Mouse (Mus musculus) ES-CJ7 (cell line): ENCODE measurements at regions not wholly inside any gene's neighbourhood (a gene's known extent, or its start where the extent isn't known, plus 50 kb on each side); places are given as distances from the start of the nearest gene placed in this dataset.

ENCODE experiments used
- DNase-seq: peaks from one replicate; pipeline ENCODE4 v3.0.0; 2011; ENCODE audit warnings: low read depth, low spot score

DNA sequence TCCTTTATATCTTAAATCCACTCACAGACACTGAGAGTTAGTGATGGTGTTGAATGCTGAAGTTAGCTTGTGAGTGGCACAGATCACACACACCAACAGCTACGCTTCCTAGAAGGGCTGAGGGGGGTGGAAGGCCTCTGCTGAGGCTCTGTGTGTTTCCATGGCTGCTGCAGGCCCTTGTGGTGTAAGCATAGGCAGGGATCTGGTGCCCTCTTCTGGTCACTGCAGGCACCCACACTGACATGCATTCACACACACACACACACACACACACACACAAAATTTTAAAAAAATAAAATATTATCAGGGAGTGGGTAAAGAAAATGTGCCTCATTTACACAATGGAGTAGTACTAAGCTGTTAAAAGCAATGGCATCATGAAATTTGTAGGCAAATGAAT, 105.5 kb upstream of the 1700021F07Rik start:
- DNase-seq, result peak; percentile 82

GRCm38 (mm10) chr2:173418951-173419350, 103.4 kb upstream of the 1700021F07Rik start:
- no peak for DNase-seq

- no peak for DNase-seq
Measured at GRCm38 (mm10) chr2:173419972-173420391, 102.4 kb upstream of the 1700021F07Rik start.

GRCm38 (mm10) chr2:173420481-173420880, 101.9 kb upstream of the 1700021F07Rik start:
- DNase-seq, result no peak

- no peak for DNase-seq
Measured at GRCm38 (mm10) chr2:173424875-173425274, 97.5 kb upstream of the 1700021F07Rik start.

DNA sequence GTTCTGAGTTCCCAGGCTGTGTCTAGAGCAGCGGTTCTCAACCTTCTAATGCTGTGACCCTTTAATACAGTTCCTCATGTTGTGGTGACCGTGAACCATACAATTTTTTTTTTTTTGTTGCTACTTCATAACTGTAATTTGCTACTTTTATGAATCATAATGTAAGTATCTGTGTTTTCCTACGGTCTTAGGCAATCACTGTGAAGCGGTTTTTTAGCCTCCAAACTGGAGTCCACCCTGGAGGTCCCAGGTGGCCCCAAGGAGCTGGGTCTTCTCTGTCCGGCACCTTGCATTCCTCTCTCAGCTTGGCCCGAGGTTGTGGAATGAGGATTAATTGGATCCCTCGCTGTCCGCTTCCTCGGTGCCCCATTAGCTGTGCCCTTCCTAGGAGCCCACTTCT, 96.6 kb upstream of the 1700021F07Rik start:
- no peak for DNase-seq

GRCm38 (mm10) chr2:173426191-173427065, 96.0 kb upstream of the 1700021F07Rik start:
- no peak for DNase-seq

GRCm38 (mm10) chr2:173427888-173428450, 94.4 kb upstream of the 1700021F07Rik start:
- no peak for DNase-seq

DNA sequence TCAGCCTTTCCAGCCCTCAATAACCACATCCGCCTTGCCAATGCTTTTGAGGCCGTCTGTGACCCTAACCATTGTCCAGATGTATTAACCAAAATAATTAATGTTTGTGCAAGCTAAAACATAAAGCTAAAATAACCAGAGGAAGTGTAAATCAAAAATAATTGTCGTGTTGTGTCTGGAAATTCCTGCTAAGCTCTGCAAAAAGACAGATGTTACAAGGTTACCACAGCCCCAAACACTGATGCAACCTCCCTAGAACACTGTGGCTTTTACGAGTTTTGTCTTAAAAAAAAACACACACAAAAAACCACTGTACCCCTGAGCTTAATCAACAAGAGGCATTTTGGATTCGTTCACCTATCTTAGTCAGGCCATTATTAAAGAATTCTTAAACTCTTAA, 90.5 kb upstream of the 1700021F07Rik start:
- no peak for DNase-seq

DNA sequence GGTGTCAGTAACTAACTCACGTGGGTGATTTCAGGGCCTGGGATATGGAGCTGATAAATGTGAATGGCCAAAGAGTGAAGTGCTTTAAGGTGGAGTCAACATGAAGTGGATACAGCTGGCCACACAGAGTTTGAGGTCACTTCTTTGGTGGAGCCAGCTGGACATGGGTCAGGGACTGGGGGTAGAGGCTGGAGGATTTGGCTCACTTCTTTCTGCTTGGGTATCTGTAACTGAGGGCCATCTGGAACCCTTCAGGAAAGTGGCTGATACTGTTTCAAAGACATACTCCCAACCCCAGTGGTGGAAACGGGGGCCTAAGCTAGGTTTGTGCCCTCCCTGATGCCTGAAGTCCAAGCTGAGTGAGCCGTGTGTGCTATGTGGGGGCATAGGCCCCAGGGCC, 90.1 kb upstream of the 1700021F07Rik start:
- no peak for DNase-seq

GRCm38 (mm10) chr2:173432886-173433624, 89.3 kb upstream of the 1700021F07Rik start:
- DNase-seq, result no peak

- DNase-seq, result no peak
Measured at GRCm38 (mm10) chr2:173436580-173436979, 85.8 kb upstream of the 1700021F07Rik start.

GRCm38 (mm10) chr2:173439031-173439430, 83.4 kb upstream of the 1700021F07Rik start:
- DNase-seq, result no peak

DNA sequence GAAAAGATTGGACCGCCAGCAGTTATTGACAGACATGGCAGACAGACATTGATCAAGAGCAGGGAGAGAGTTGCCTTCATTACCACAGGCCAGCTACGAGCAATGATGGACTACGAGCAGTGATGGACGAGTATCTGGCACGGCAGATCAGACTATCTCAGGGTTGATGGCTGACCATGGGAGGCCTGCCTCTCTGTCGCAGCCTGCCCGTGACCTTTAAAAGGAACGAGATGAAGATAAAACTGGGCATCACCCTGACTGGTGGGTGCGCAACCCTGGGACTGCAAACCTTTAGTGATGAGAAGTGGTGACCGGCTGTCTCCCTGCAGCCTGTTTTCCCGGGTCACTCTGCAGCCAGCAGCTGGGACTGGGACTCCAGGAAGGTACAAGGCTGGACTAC, 80.3 kb upstream of the 1700021F07Rik start:
- no peak for DNase-seq

DNA sequence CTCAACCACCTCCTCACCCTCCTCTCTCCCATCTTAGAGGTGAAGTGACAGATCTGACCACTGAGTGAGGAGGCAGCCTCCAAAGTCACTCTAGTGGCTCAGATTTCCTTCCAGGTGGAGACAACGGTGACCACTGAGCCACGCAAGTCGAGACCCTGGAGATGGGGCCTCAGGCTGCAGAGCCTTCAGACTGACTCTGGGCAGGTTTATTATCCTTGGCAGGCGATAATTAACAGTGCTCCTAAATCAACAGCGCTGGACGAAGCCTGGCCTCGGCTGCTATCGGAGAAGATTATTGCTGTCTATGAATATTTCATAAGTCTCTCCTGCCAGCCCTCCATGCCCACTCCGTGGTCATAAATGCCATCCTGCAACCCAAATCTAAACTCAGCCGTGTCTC, 79.1 kb upstream of the 1700021F07Rik start:
- DNase-seq, result no peak

- peak; percentile 6 for DNase-seq
Measured at GRCm38 (mm10) chr2:173444386-173444785, 78.0 kb upstream of the 1700021F07Rik start.

DNA sequence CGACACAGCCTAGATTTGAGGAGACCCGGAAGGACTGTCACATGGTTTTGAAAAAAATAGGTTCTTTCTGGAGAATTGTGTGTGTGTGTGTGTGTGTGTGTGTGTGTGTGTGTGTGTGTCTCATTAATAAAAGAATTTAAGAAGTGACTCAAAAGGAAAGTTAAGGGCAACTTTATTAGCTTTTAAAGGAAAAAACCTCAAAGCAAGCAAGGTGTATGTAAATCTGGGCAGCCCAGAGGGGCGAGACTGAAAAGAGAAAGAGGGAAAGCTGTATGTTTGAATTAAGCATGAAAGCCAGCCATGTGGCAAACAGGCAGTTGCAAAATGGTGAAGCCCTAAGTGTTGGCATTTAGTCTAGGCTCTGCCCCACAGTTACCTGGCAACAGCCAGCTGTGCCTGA, 77.3 kb upstream of the 1700021F07Rik start:
- no peak for DNase-seq

DNA sequence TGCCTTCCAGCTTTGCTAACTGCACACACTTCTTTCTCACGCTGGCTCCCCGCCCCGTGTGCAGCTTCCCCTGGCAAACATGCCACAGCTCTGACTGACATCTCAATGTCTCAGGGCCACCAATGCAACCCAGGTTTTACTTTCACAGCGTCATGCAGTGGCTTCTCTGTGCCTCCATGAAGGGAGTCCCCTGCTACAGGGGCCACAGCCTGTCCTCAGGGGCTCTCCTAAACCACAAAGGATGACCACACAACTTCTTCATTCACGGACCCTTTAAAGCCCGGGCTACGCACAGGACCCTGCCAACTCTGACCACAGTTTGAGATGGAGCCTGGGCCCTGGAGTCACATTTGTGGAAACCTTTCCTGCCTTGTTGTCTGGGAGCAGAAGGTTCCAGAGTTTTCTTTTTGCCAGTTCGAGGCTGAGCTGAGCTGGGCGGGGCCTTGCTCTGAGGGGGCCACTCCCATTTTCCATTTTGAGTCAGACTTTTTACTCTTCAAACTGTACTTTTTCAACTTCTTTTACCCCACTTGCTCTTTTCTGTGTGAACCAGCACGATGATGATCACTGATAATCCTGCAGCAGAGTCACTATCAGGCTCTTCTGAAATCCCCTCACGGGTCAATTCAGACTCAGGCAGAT, 73.7 kb upstream of the 1700021F07Rik start:
- no peak for DNase-seq

- no peak for DNase-seq
Measured at GRCm38 (mm10) chr2:173449198-173449597, 73.2 kb upstream of the 1700021F07Rik start.

DNA sequence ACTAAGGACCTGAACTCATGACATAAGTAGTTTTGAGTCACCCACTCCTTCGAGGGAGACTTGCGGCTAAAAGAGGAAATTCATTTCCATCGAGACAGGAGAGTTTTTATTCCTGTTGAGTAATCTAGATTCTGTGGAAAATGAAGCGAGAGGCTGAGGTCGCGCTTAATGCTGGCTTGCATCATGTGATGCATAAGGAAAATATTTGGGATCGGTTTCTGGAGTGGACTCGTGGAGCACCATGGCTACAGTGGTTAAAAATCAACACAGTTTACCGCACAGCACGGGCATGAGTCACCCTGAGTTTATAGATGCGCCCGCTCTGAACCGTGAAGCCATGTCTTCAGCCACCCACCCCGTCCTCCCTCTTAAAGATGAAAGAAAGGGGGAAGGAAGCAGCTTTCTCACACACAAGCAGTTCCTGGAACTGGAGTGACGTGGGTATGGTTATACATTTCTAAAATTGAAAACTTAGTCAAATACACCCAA, 70.3 kb upstream of the 1700021F07Rik start:
- no peak for DNase-seq

GRCm38 (mm10) chr2:173452800-173453199, 69.6 kb upstream of the 1700021F07Rik start:
- DNase-seq, result no peak
